Mouse (Mus musculus) thymus, postnatal 25 days (tissue): Measurements from ENCODE around the gene Urb2.

ENCODE experiments used
- DNase-seq: peaks from one replicate; pipeline ENCODE4 v3.0.0; 2022

Gene Urb2

GRCm38 (mm10) chr8:124080467-124081326 lies 59.4 kb downstream of the Urb2 start:
- DNase-seq, result no peak

- DNase-seq, result no peak
Measured at GRCm38 (mm10) chr8:124082616-124083015, 61.3 kb downstream of the Urb2 start.

GRCm38 (mm10) chr8:124083611-124084010 lies 62.3 kb downstream of the Urb2 start:
- no peak for DNase-seq

- DNase-seq, result no peak
Measured at GRCm38 (mm10) chr8:124085668-124086067, 64.4 kb downstream of the Urb2 start.

GRCm38 (mm10) chr8:124088092-124088613 lies 66.8 kb downstream of the Urb2 start:
- no peak for DNase-seq

- no peak for DNase-seq
Measured at GRCm38 (mm10) chr8:124089016-124089415, 67.7 kb downstream of the Urb2 start.

- DNase-seq, result no peak
Measured at GRCm38 (mm10) chr8:124090473-124090872, 69.2 kb downstream of the Urb2 start.
